ENCODE assay signal across 9 mouse cellular contexts in genomic region chr9:107323558-107323957, GRCm38 (mm10). TPM values are rescaled to one million over a fixed set of nuclear protein-coding genes. Genes with fewer than 3 reads are reported as not detected.
DNase-seq lines count a peak whose midpoint lies in the region; ATAC-seq lines count a peak whose summit lies in the region.
"Had no signal": no experiment of that assay in that cellular context is flagged by ENCODE, and none has a peak within 500 bp of the region (broad histone marks: within the 10 kb centered on the region; RNA-seq: fewer than 3 reads in every experiment).

No protein-coding gene starts in this region.

- no peaks in the 10 kb centered on the region for H3K27me3 ChIP-seq in embryonic facial prominence, embryonic 14.5 days (replicated peaks; ENCODE audit: control insufficient read depth, insufficient read depth, low read length)
- no peaks in the 10 kb centered on the region for H3K27me3 ChIP-seq in embryonic facial prominence, embryonic 10.5 days (replicated peaks; ENCODE audit: low read depth, poor library complexity, severe bottlenecking)
- no peaks in the 10 kb centered on the region for H3K27me3 ChIP-seq in midbrain, embryonic 16.5 days (ENCODE audit: control insufficient read depth, insufficient read depth, low read depth, low read length)
- H3K27me3 ChIP-seq: limb, embryonic 13.5 days had no signal

- H3K36me3 ChIP-seq in embryonic facial prominence, embryonic 14.5 days (ENCODE audit: control insufficient read depth, insufficient read depth, low read length): peaks cover 7% of the 10 kb centered on the region; the same call in 1 of the 2 replicates
- peaks cover 13% of the 10 kb centered on the region for H3K36me3 ChIP-seq in embryonic facial prominence, embryonic 10.5 days (replicated peaks)
- H3K36me3 ChIP-seq in midbrain, embryonic 16.5 days (ENCODE audit: control insufficient read depth, insufficient read depth, low read length): no peaks in the 10 kb centered on the region

- 57% methylated on average over 6 of the region's 6 CpGs for whole genome bisulfite sequencing in embryonic facial prominence, embryonic 14.5 days
- WGBS in embryonic facial prominence, embryonic 10.5 days: 88% methylated on average over 6 of the region's 6 CpGs
- WGBS in midbrain, embryonic 16.5 days: 68% methylated on average over 6 of the region's 6 CpGs

- H3K9ac ChIP-seq in embryonic facial prominence, embryonic 14.5 days (ENCODE audit: low read depth, low read length): no peak overlapping the region
- H3K9ac ChIP-seq in midbrain, embryonic 16.5 days (ENCODE audit: low read depth, low read length): no peak overlapping the region
- H3K9ac ChIP-seq: limb, embryonic 13.5 days had no signal

- H3K4me1 ChIP-seq in embryonic facial prominence, embryonic 14.5 days (ENCODE audit: control insufficient read depth, insufficient read depth, low read length): no peaks in the 10 kb centered on the region
- H3K4me1 ChIP-seq in embryonic facial prominence, embryonic 10.5 days: 0 out of 2 replicates have a peak, but pooled peaks cover 2% of the 10 kb centered on the region
- H3K4me1 ChIP-seq in midbrain, embryonic 16.5 days (ENCODE audit: control insufficient read depth, insufficient read depth, low read length): no peaks in the 10 kb centered on the region
- H3K4me1 ChIP-seq: limb, embryonic 13.5 days had no signal

- no peak overlapping the region for H3K4me3 ChIP-seq in embryonic facial prominence, embryonic 14.5 days (ENCODE audit: low read depth, low read length)
- H3K4me3 ChIP-seq in embryonic facial prominence, embryonic 10.5 days: no peak overlapping the region
- no peak overlapping the region for H3K4me3 ChIP-seq in midbrain, embryonic 16.5 days (ENCODE audit: low read depth, low read length)
- H3K4me3 ChIP-seq: limb, embryonic 13.5 days had no signal

- no peak overlapping the region for H3K27ac ChIP-seq in embryonic facial prominence, embryonic 14.5 days (replicated peaks; ENCODE audit: low read depth, low read length)
- no peak overlapping the region for H3K27ac ChIP-seq in embryonic facial prominence, embryonic 10.5 days (replicated peaks)
- H3K27ac ChIP-seq in midbrain, embryonic 16.5 days (ENCODE audit: low read length): no peak overlapping the region
- H3K27ac ChIP-seq: limb, embryonic 13.5 days had no signal

- no peak overlapping the region for H3K4me2 ChIP-seq in embryonic facial prominence, embryonic 14.5 days (ENCODE audit: low read depth, low read length)
- H3K4me2 ChIP-seq in midbrain, embryonic 16.5 days (ENCODE audit: low read length): no peak overlapping the region
- H3K4me2 ChIP-seq: limb, embryonic 13.5 days had no signal

- no peaks in the 10 kb centered on the region for H3K9me3 ChIP-seq in embryonic facial prominence, embryonic 14.5 days (ENCODE audit: control insufficient read depth, low read length)
- no peaks in the 10 kb centered on the region for H3K9me3 ChIP-seq in embryonic facial prominence, embryonic 10.5 days
- H3K9me3 ChIP-seq in midbrain, embryonic 16.5 days (replicated peaks; ENCODE audit: control insufficient read depth, low read length, poor library complexity, severe bottlenecking): no peaks in the 10 kb centered on the region
- H3K9me3 ChIP-seq: limb, embryonic 13.5 days had no signal

- DNase-seq in embryonic facial prominence, embryonic 14.5 days (ENCODE audit: low spot score): peak; percentile 72
- DNase-seq in embryonic facial prominence, embryonic 10.5 days (ENCODE audit: low spot score): no peak
- peak; percentile 35 for DNase-seq in ovary, postnatal 36 days (ENCODE audit: low spot score)
- DNase-seq in ovary, postnatal 10 days (ENCODE audit: low spot score): no peak
- DNase-seq in heart, adult 9 months (ENCODE audit: low spot score in 2 of 2): peak; percentile 88 to 90
- DNase-seq in lung, postnatal 10 days: peak; percentile 67
- no peak for DNase-seq in left cerebral cortex, adult 8-10 months (ENCODE audit: low spot score in 2 of 2)

- 0 out of 2 replicates have a peak, but pooled peaks have one; percentile 15 for ATAC-seq in embryonic facial prominence, embryonic 14.5 days (ENCODE audit: low read depth)
- no peak for ATAC-seq in midbrain, embryonic 16.5 days

RNA-seq across cellular contexts. Expression of gene Hemk1, which starts 14.6 kb away (rescaled TPM):
- polyA plus RNA-seq in embryonic facial prominence, embryonic 14.5 days (2014; fragmentation: Nextera tagmentation; extraction: Ambion mirVana): 9.8 and 10.8 TPM in 2 replicates
- polyA plus RNA-seq in embryonic facial prominence, embryonic 10.5 days (2016; fragmentation: Nextera tagmentation; extraction: Ambion mirVana): 10.7 and 11.6 TPM in 2 replicates
- 10 to 100 TPM; 14.9 to 20.6 (median 18.7) TPM for total RNA-seq in left cerebral cortex, adult 8-10 months (2022)
- polyA plus RNA-seq in midbrain, embryonic 16.5 days (2015; fragmentation: Nextera tagmentation; extraction: Ambion mirVana): 19.2 and 19.7 TPM in 2 replicates

RNA-seq across cellular contexts. Expression of gene 6430571L13Rik, which starts 16.8 kb away (rescaled TPM):
- polyA plus RNA-seq in embryonic facial prominence, embryonic 14.5 days (2014; fragmentation: Nextera tagmentation; extraction: Ambion mirVana): 0.96 and 1.2 TPM in 2 replicates
- 0.83 and 0.95 TPM in 2 replicates for polyA plus RNA-seq in embryonic facial prominence, embryonic 10.5 days (2016; fragmentation: Nextera tagmentation; extraction: Ambion mirVana)
- 1 to 10 TPM; 5.6 to 7.1 (median 6.2) TPM for total RNA-seq in left cerebral cortex, adult 8-10 months (2022)
- 10.2 and 11.2 TPM in 2 replicates for polyA plus RNA-seq in midbrain, embryonic 16.5 days (2015; fragmentation: Nextera tagmentation; extraction: Ambion mirVana)

RNA-seq across cellular contexts. Expression of gene Cish, which starts 27.7 kb away (rescaled TPM):
- polyA plus RNA-seq in embryonic facial prominence, embryonic 14.5 days (2014; fragmentation: Nextera tagmentation; extraction: Ambion mirVana): 5.8 and 6.6 TPM in 2 replicates
- polyA plus RNA-seq in embryonic facial prominence, embryonic 10.5 days (2016; fragmentation: Nextera tagmentation; extraction: Ambion mirVana): 6.7 and 7.2 TPM in 2 replicates
- total RNA-seq in left cerebral cortex, adult 8-10 months (2022): 10 to 100 TPM in 1 of 4 experiments, 1 to 10 TPM in 3; 7.2 to 12.2 (median 9.2) TPM
- 8.6 and 9.4 TPM in 2 replicates for polyA plus RNA-seq in midbrain, embryonic 16.5 days (2015; fragmentation: Nextera tagmentation; extraction: Ambion mirVana)

RNA-seq across cellular contexts. Expression of gene Mapkapk3, which starts 33.9 kb away (rescaled TPM):
- polyA plus RNA-seq in embryonic facial prominence, embryonic 14.5 days (2014; fragmentation: Nextera tagmentation; extraction: Ambion mirVana): 10.1 and 12.2 TPM in 2 replicates
- polyA plus RNA-seq in embryonic facial prominence, embryonic 10.5 days (2016; fragmentation: Nextera tagmentation; extraction: Ambion mirVana): 4.9 and 5.1 TPM in 2 replicates
- 1 to 10 TPM; 2.4 to 3.9 (median 3.2) TPM for total RNA-seq in left cerebral cortex, adult 8-10 months (2022)
- polyA plus RNA-seq in midbrain, embryonic 16.5 days (2015; fragmentation: Nextera tagmentation; extraction: Ambion mirVana): 1.5 and 1.9 TPM in 2 replicates

Comparison
In these comparisons a context has a peak if more than half of its experiments do, and no peak if none do; other contexts are left out.
1. DNase-seq: peak in embryonic facial prominence, embryonic 14.5 days (single experiment), ovary, postnatal 36 days (single experiment), heart, adult 9 months (2 of 2) and lung, postnatal 10 days (single experiment); none in embryonic facial prominence, embryonic 10.5 days (single experiment), ovary, postnatal 10 days (single experiment) and left cerebral cortex, adult 8-10 months (0 of 2).